8 mouse cellular contexts compared by ENCODE assay signal in the genomic region with DNA sequence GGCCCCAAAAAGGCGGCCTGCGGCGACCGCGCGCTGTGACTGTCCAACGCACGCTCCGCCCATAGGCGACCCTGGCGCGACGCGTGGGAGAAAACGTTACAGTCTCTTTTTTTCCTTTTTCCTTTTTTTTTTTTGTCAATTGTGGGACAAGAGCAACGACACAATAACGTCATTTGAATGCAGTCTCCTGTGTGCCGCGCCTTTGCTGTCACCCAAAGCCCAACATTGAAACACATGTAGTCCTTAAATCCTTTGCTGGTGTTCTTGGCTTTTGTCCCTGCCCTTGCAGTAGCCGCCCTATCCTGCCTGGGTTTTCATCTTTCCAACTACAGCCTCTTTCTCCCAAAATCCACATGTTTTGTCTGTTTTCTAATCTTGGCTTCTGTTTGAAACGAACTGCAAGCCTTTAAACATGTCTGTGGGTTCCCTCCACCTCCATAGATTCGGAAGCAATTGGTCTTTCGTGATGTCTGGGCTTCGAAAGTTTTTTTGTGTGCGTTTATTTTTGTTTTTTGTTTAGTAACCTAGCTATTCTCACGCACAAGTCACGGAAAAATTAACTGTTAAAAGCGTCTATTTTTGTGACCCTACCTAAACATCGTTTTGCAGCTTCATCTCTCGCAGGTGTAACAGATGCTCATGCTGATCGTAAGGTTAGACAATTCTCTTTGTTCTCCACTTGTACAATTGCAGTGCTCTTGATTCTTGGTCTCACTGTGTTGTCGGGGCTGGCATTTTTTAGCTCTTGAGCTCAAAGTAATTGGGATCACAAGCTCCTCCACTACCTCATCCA. TPM values are rescaled to one million over a fixed set of nuclear protein-coding genes. Genes with fewer than 3 reads are reported as not detected.
DNase-seq lines count a peak whose midpoint lies in the region; ATAC-seq and TF ChIP-seq lines count a peak whose summit lies in the region.

No protein-coding gene starts in this region.

- no peaks in the 10 kb centered on the region for H3K4me1 ChIP-seq in heart, embryonic 11.5 days (ENCODE audit: control insufficient read depth, insufficient read depth, low read length)
- H3K4me1 ChIP-seq in limb, embryonic 11.5 days (ENCODE audit: control insufficient read depth, insufficient read depth, low read length) = 0 out of 2 replicates have a peak, but pooled peaks cover 3% of the 10 kb centered on the region

- no peaks in the 10 kb centered on the region for H3K36me3 ChIP-seq in heart, embryonic 11.5 days (ENCODE audit: control insufficient read depth, insufficient read depth, low read length)
- H3K36me3 ChIP-seq in C2C12 (ENCODE audit: control insufficient read depth, insufficient read depth) = no peaks in the 10 kb centered on the region
- no peaks in the 10 kb centered on the region for H3K36me3 ChIP-seq in limb, embryonic 11.5 days (ENCODE audit: control insufficient read depth, insufficient read depth, low read length)

- peaks cover 13% of the 10 kb centered on the region for H3K27me3 ChIP-seq in heart, embryonic 11.5 days (ENCODE audit: control insufficient read depth, insufficient read depth, low read length)
- H3K27me3 ChIP-seq in C2C12 (ENCODE audit: control insufficient read depth, insufficient read depth, insufficient read length) = no peaks in the 10 kb centered on the region
- peaks cover 10% of the 10 kb centered on the region for H3K27me3 ChIP-seq in limb, embryonic 11.5 days (ENCODE audit: control insufficient read depth, insufficient read depth, low read length)

- TF ChIP-seq CTCF in C2C12 (IDR thresholded peaks at IDR 0.05; ENCODE audit: control insufficient read depth, insufficient read depth, insufficient read length) = no peak

- H3ac ChIP-seq in C2C12 (ENCODE audit: control insufficient read depth, insufficient read length, low read depth) = peak overlapping the region; percentile 71

- H3K27ac ChIP-seq in heart, embryonic 11.5 days (ENCODE audit: low read depth, low read length) = peak overlapping the region; percentile 93
- H3K27ac ChIP-seq in limb, embryonic 11.5 days (replicated peaks; ENCODE audit: low read depth, low read length) = peak overlapping the region; percentile 85

- WGBS in heart, embryonic 11.5 days (ENCODE audit: insufficient replicate concordance) = 12% methylated on average over 32 of the region's 32 CpGs
- 12% methylated on average over 31 of the region's 32 CpGs for WGBS in limb, embryonic 11.5 days

- H3K4me2 ChIP-seq in heart, embryonic 11.5 days = peak overlapping the region; percentile 66
- H3K4me2 ChIP-seq in limb, embryonic 11.5 days (ENCODE audit: low read depth, severe bottlenecking) = peak overlapping the region; percentile 54

- no peaks in the 10 kb centered on the region for H3K9me3 ChIP-seq in heart, embryonic 11.5 days (replicated peaks; ENCODE audit: control insufficient read depth, low read length)
- no peaks in the 10 kb centered on the region for H3K9me3 ChIP-seq in limb, embryonic 11.5 days (ENCODE audit: control insufficient read depth, low read length)

- peaks cover 35% of the 10 kb centered on the region for H3K79me3 ChIP-seq in C2C12 (ENCODE audit: low read depth)

- peaks cover 40% of the 10 kb centered on the region for H3K79me2 ChIP-seq in C2C12 (ENCODE audit: control insufficient read depth, insufficient read depth)

- DNase-seq in heart, adult 18-20 months = no peak
- peak; percentile 2 for DNase-seq in embryo, embryonic 9.5 days (ENCODE audit: extremely low spot score)
- DNase-seq in limb, embryonic 11.5 days (ENCODE audit: low spot score) = peak; percentile 22
- peak; percentile 17 for DNase-seq in skeletal muscle tissue, adult 2 months (ENCODE audit: low read depth, low spot score)
- no peak for DNase-seq in right cerebral cortex, postnatal 14 days
- DNase-seq in adrenal gland, postnatal 36 days = no peak

- H3K4me3 ChIP-seq in heart, embryonic 11.5 days (ENCODE audit: low read depth, low read length) = peak overlapping the region; percentile 62
- H3K4me3 ChIP-seq in C2C12 (ENCODE audit: insufficient read depth, poor library complexity, severe bottlenecking) = peak overlapping the region; percentile 50
- H3K4me3 ChIP-seq in limb, embryonic 11.5 days (ENCODE audit: low read depth, low read length) = peak overlapping the region; percentile 50

- no peak for ATAC-seq in heart, embryonic 11.5 days (replicated peaks; ENCODE audit: insufficient number of reproducible peaks, low FRiP score, low TSS enrichment)
- ATAC-seq in limb, embryonic 11.5 days (ENCODE audit: insufficient number of reproducible peaks, low FRiP score, low TSS enrichment, low read depth) = peak; percentile 34; the same call in 1 of the 2 replicates

- H3K9ac ChIP-seq in heart, embryonic 11.5 days (ENCODE audit: low read depth, low read length) = peak overlapping the region; percentile 87
- H3K9ac ChIP-seq in limb, embryonic 11.5 days (ENCODE audit: low read length) = peak overlapping the region; percentile 60

TF ChIP-seq in C2C12, 6 proteins besides CTCF, POLR2A, EP300 and RAD21:
- TF ChIP-seq FOSL1 (IDR thresholded peaks at IDR 0.05; ENCODE audit: insufficient read depth, low read length, poor library complexity, severe bottlenecking) (no peak), MAX (IDR thresholded peaks at IDR 0.05) (no peak), MYOG (IDR thresholded peaks at IDR 0.05; ENCODE audit: control insufficient read depth, extremely low read depth, insufficient read length) (no peak), MYOD1 (IDR thresholded peaks at IDR 0.05; ENCODE audit: control insufficient read depth, insufficient read length, low read depth) (no peak), CEBPB (IDR thresholded peaks at IDR 0.05; ENCODE audit: low read depth) (no peak), USF1 (IDR thresholded peaks at IDR 0.05; ENCODE audit: low read depth) (no peak)

RNA-seq across cellular contexts. Expression of gene Med14, which starts 0.7 kb away (rescaled TPM):
- polyA plus RNA-seq in heart, embryonic 11.5 days (2014; fragmentation: Nextera tagmentation; extraction: Ambion mirVana) = 31.0 and 35.1 TPM in 2 replicates
- total RNA-seq in heart, adult 18-20 months (2021) = 10 to 100 TPM; 20.5 to 28.9 TPM
- 10.9 TPM for polyA plus RNA-seq in C2C12 (2012; fragmentation: generic; extraction: Trizol)
- 23.8 and 28.6 TPM in 2 replicates for polyA plus RNA-seq in limb, embryonic 11.5 days (2014; fragmentation: Nextera tagmentation; extraction: Ambion mirVana)
- total RNA-seq in adrenal gland, postnatal 36 days (2021) = 10 to 100 TPM; 23.2 to 24.7 TPM

Comparison
In these comparisons a context has a peak if more than half of its experiments do, and no peak if none do; other contexts are left out.
1. DNase-seq: peak in embryo, embryonic 9.5 days (single experiment), limb, embryonic 11.5 days (single experiment) and skeletal muscle tissue, adult 2 months (single experiment); none in heart, adult 18-20 months (0 of 2), right cerebral cortex, postnatal 14 days (single experiment) and adrenal gland, postnatal 36 days (0 of 2).
2. Peak in every context shown above with its lines, with median percentiles within 50 percentile points of each other: H3K4me3 ChIP-seq.